Mouse (Mus musculus) limb, embryonic 14.5 days (tissue): ENCODE measurements around the gene Zfp114. TPM values are rescaled to one million over a fixed set of nuclear protein-coding genes. Genes with fewer than 3 reads are reported as not detected.

ENCODE experiments used
- ATAC-seq: fragments of 200-750 bp; cut with Nextera tagmentation; 2 replicates; pipeline ENCODE4 v1.8.0; 2017; ENCODE audit warnings: low read depth, moderate number of reproducible peaks, moderate TSS enrichment; ENCODE audit not compliant: low FRiP score
- DNase-seq: peaks from one replicate; pipeline ENCODE4 v3.0.0-alpha.2; 2015; ENCODE audit warnings: low spot score
- H3K27ac ChIP-seq: fragments of 300-500 bp; sonication (generic); replicated peaks from 2 replicates; pipeline ENCODE4 v1.5.1; 2014; ENCODE audit warnings: low read depth, mild to moderate bottlenecking, low read length, moderate library complexity, mixed read lengths
- H3K27me3 ChIP-seq: fragments of 300-500 bp; sonication (generic); 2 replicates; pipeline ENCODE4 v1.6.1; 2014; ENCODE audit warnings: low read length, mixed read lengths; ENCODE audit not compliant: control insufficient read depth, insufficient read depth
- H3K36me3 ChIP-seq: fragments of 300-500 bp; sonication (generic); 2 replicates; pipeline ENCODE4 v1.6.1; 2014; ENCODE audit warnings: mild to moderate bottlenecking, low read length, moderate library complexity, mixed read lengths; ENCODE audit not compliant: control insufficient read depth, insufficient read depth
- H3K4me1 ChIP-seq: fragments of 300-500 bp; sonication (generic); 2 replicates; pipeline ENCODE4 v1.6.1; 2014; ENCODE audit warnings: antibody characterized with exemption, low read length, mixed read lengths; ENCODE audit not compliant: control insufficient read depth, insufficient read depth
- H3K4me2 ChIP-seq: fragments of 300-500 bp; sonication (generic); replicated peaks from 2 replicates; pipeline ENCODE4 v1.6.1; 2014; ENCODE audit warnings: low read depth, mild to moderate bottlenecking, low read length, moderate library complexity; ENCODE audit not compliant: severe bottlenecking
- H3K4me3 ChIP-seq: fragments of 300-500 bp; sonication (generic); replicated peaks from 2 replicates; pipeline ENCODE4 v1.5.1; 2014; ENCODE audit warnings: low read length
- H3K9ac ChIP-seq: fragments of 300-500 bp; sonication (generic); 2 replicates; pipeline ENCODE4 v1.6.1; 2014; ENCODE audit warnings: mild to moderate bottlenecking, low read depth, low read length, moderate library complexity; ENCODE audit not compliant: severe bottlenecking
- H3K9me3 ChIP-seq: fragments of 300-500 bp; sonication (generic); 2 replicates; pipeline ENCODE4 v1.6.1; 2016; ENCODE audit warnings: low read length; ENCODE audit not compliant: control insufficient read depth
- POLR2A ChIP-seq: fragments of 200-500 bp; IDR thresholded peaks from 2 replicates; pipeline ENCODE4 v1.8.0; 2012; ENCODE audit warnings: inconsistent platforms, mild to moderate bottlenecking, moderate library complexity, borderline replicate concordance; ENCODE audit not compliant: insufficient read depth, insufficient read length; ENCODE audit errors: extremely low read depth
- WGBS: fragments of 180-500 bp; shearing (Covaris S2); extraction: QIAGEN DNeasy Blood & Tissue Kit; methylation state at CpG from one replicate; pipeline ENCODE4 v1.1.7; 2014; 5-methylcytosine and 5-hydroxymethylcytosine counted together
- polyA plus RNA-seq, 2 experiments: library from polyadenylated mRNA; depleted of rRNA in 1 of 2; stranded (reverse) in 1 of 2; unstranded in 1 of 2; fragments of >200 nt; fragmentation: Nextera tagmentation in 1 of 2; extraction: Ambion mirVana in 1 of 2; gene quantifications; 2 replicates each; pipeline versions ENCODE4 v1.2.1 to v1.2.3; 2012 to 2014

Gene Zfp114
- polyA plus RNA-seq, 2 experiments, result 3.2 to 4.0 TPM

GRCm38 (mm10) chr7:24191361-24191760, 16.5 kb downstream of the Zfp114 start:
- H3K4me2 ChIP-seq, result no peak overlapping the region
- WGBS, result 96% methylated on average over 2 of the region's 2 CpGs
- no peak overlapping the region for H3K27ac ChIP-seq
- H3K9me3 ChIP-seq, result peaks cover 10% of the 10 kb centered on the region; the same call in 1 of the 2 replicates
- H3K27me3 ChIP-seq, result no peaks in the 10 kb centered on the region
- DNase-seq (no peak), ATAC-seq (no peak)
- H3K36me3 ChIP-seq, result peaks cover 15% of the 10 kb centered on the region; the same call in 1 of the 2 replicates
- H3K9ac ChIP-seq, result no peak overlapping the region
- no peak overlapping the region for H3K4me3 ChIP-seq
- TF ChIP-seq POLR2A, result no peak
- H3K4me1 ChIP-seq, result no peaks in the 10 kb centered on the region

- Histone ChIP-seq H3K36me3 (peaks cover 27% of the 10 kb centered on the region), H3K27ac (no peak overlapping the region), H3K4me3 (no peak overlapping the region), H3K4me2 (no peak overlapping the region), H3K9ac (no peak overlapping the region), H3K27me3 (no peaks in the 10 kb centered on the region), H3K4me1 (no peaks in the 10 kb centered on the region), H3K9me3 (peaks cover 13% of the 10 kb centered on the region)
- DNase-seq, result no peak
- no peak for TF ChIP-seq POLR2A
- 59% methylated on average over 3 of the region's 3 CpGs for WGBS
- ATAC-seq, result no peak
Observed at GRCm38 (mm10) chr7:24193157-24193556, 18.3 kb downstream of the Zfp114 start.

GRCm38 (mm10) chr7:24196961-24197360, 22.1 kb downstream of the Zfp114 start:
- ATAC-seq (no peak), DNase-seq (no peak)
- peaks cover 16% of the 10 kb centered on the region for H3K9me3 ChIP-seq
- H3K4me3 ChIP-seq, result no peak overlapping the region
- no peak overlapping the region for H3K9ac ChIP-seq
- WGBS, result 95% methylated on average over 4 of the region's 4 CpGs
- H3K27me3 ChIP-seq, result no peaks in the 10 kb centered on the region
- H3K36me3 ChIP-seq, result peaks cover 65% of the 10 kb centered on the region
- no peak overlapping the region for H3K27ac ChIP-seq
- no peaks in the 10 kb centered on the region for H3K4me1 ChIP-seq
- no peak for TF ChIP-seq POLR2A
- no peak overlapping the region for H3K4me2 ChIP-seq

GRCm38 (mm10) chr7:24207488-24208261, 32.8 kb downstream of the Zfp114 start:
- ATAC-seq (peak; percentile 91), DNase-seq (peak; percentile 96)
- H3K27me3 ChIP-seq, result no peaks in the 10 kb centered on the region
- TF ChIP-seq POLR2A, result no peak
- H3K9ac ChIP-seq, result peak overlapping the region; percentile 91
- H3K4me2 ChIP-seq, result peak overlapping the region; percentile 60
- no peaks in the 10 kb centered on the region for H3K4me1 ChIP-seq
- H3K9me3 ChIP-seq, result no peaks in the 10 kb centered on the region
- H3K4me3 ChIP-seq, result peak overlapping the region; percentile 66
- peak overlapping the region; percentile 81 for H3K27ac ChIP-seq
- H3K36me3 ChIP-seq, result peaks cover 26% of the 10 kb centered on the region
- WGBS, result 16% methylated on average over 23 of the region's 24 CpGs

GRCm38 (mm10) chr7:24208282-24208886, 33.5 kb downstream of the Zfp114 start:
- H3K4me3 ChIP-seq, result peak overlapping the region; percentile 66
- H3K4me1 ChIP-seq, result no peaks in the 10 kb centered on the region
- H3K9ac ChIP-seq, result peak overlapping the region; percentile 91
- DNase-seq, result no peak
- TF ChIP-seq POLR2A, result no peak
- no peak overlapping the region for H3K27ac ChIP-seq
- H3K9me3 ChIP-seq, result no peaks in the 10 kb centered on the region
- peaks cover 22% of the 10 kb centered on the region for H3K36me3 ChIP-seq
- 59% methylated on average over 7 of the region's 7 CpGs for WGBS
- no peaks in the 10 kb centered on the region for H3K27me3 ChIP-seq
- H3K4me2 ChIP-seq, result peak overlapping the region; percentile 60
- ATAC-seq, result no peak
